Mouse (Mus musculus) left cerebral cortex, postnatal 4 days (tissue): ENCODE results near the gene Cdk11b. TPM values are rescaled to one million over a fixed set of nuclear protein-coding genes. Genes with fewer than 3 reads are reported as not detected.
"Not testable (repeated sequence)": the region's sequence is repeated elsewhere in the genome, so short reads cannot be mapped to it uniquely, and the experiment has no call there.

ENCODE experiments used
- DNase-seq: peaks from one replicate; pipeline ENCODE4 v3.0.0-alpha.2; 2022
- intact Hi-C: fragments of 180-260 bp; cut with DNase I; formaldehyde crosslinking; loops from one replicate; pipeline ENCODE4 v1.15.1; 2025
- total RNA-seq, 2 experiments: library from RNA; stranded (reverse); gene quantifications; 2 replicates each; pipeline ENCODE4 v1.2.3; 2021

Gene Cdk11b
- total RNA-seq, 2 experiments from 2014 or later = 55.5 to 60.6 TPM

DNA sequence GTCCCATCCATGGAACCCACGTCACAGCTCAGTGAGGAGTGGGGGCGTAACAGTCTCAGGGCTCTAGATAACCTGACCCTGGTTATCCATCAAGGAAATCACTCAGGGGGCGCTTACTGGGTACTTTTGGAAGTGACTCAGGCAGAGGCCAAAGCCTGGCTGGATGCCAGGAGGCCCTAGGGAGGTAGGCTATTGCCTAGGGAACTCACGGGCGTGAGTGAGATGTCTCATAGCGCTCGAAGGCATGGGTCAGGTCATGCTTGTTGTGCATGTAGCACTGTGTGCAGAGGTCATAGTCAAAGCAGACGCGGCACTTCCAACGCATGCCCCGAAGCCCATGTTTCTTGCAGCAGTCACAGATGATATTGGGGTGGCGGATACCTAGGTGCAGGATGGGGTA lies 36.0 kb downstream of the Cdk11b start:
- intact Hi-C loops = no loop called here
- DNase-seq = no peak

DNA sequence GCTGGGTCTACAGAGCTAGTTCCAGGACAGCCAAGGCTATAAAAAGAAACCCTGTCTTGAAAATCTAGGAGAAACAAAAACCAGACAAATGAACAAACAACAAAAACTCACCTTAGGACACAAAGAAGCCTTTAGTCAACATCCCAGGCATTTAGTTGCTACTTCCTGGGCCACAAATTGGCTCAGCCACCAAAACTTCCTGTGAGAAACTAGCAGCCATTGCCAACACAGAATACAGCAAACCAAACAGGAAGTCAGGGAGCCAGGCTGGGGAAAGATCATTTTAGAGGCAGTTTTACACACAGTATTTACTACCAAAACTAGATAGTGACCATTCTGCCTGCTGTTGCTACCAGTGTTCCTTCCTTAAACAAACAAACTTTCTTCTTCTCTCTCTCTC lies 42.2 kb downstream of the Cdk11b start:
- intact Hi-C loops = no loop called here

DNA sequence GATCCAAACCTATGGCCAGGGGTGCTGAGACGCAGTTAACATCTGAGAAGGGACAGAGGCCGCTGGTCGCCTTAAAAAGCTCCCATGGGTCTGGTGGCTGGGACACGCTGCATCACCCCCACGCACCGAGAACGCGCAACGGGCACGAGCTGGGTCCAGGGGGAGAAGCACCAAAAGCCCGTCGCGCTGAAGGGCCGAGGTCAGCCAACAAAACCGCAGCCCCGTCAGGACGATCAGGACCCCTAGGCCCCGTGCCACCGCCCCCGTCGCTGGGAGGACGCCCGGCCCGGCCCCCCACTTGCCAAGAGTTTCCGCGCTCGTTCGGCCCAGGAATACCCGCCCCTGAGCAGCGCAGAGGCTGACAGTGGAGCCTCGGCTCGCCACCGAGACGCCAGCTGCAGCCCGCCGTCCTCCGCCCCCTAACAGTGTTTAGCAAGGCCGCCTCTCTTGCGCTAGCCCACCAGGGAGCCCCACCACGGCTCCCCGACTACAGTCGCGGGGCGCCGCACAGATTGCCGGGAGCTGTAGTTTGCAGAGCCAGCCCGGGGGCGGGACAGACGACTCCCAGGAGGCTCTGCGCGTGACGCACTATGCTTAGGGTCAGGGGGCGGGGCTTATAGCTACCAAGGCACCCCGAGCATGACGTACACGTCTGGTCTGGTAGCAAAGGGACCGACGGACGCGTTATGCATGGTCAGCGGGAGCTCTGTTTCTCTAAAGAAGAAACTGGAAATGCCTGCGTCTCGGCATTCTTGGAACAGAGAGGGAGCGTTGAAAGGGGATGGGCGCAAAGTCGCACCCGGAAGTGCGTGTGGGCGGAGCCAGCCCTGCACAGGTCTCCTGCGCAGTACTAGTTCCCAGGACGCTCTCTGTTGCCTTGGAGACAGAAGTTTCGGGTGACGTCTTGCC lies 44.3 kb downstream of the Cdk11b start, which contains the start of gene Mib2:
Gene Mib2 (minus strand): TSS at position 510 of the 909 bp plus-strand sequence.
- intact Hi-C loops = no loop called here
- DNase-seq = peak; percentile 98

More for the DNA sequence above, 42.2 kb downstream of the Cdk11b start:
- DNase-seq = no peak

GRCm38 (mm10) chr4:155669598-155670075 lies 45.0 kb downstream of the Cdk11b start:
- DNase-seq = no peak
- intact Hi-C loops = no loop called here

GRCm38 (mm10) chr4:155670236-155670635 lies 45.6 kb downstream of the Cdk11b start:
- intact Hi-C loops, DNase-seq: not testable (repeated sequence)

GRCm38 (mm10) chr4:155672082-155672481 lies 47.4 kb downstream of the Cdk11b start:
- intact Hi-C loops = no loop called here
- DNase-seq = no peak

GRCm38 (mm10) chr4:155675991-155676390 lies 51.3 kb downstream of the Cdk11b start:
- intact Hi-C loops = no loop called here
- DNase-seq = no peak

DNA sequence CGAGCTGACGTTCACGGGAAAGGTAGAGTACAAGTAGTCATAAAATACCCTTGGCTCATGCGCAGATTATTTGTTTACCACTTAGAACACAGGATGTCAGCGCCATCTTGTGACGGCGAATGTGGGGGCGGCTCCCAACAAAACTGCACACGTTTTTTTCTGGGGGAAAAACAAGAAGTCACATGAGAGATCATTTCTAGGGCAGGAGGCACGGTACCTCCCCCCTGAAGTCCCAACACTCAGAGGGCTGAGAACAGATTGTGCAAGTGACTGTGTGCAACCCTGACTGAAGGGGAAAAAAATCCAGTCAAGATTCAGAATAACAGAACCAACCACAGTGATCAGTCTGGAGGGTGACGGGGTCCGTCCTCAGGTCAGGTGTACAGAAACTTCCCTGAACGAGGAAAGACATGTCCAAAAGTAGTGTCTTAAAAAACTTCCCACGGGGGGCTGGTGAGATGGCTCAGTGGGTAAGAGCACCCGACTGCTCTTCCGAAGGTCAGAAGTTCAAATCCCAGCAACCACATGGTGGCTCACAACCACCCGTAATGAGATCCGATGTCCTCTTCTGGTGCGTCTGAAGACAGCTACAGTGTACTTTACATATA lies 59.1 kb downstream of the Cdk11b start:
- intact Hi-C loops, DNase-seq: not testable (repeated sequence)

- intact Hi-C loops = not testable (repeated sequence)
Observed at GRCm38 (mm10) chr4:155687764-155688163, 63.1 kb downstream of the Cdk11b start.

DNA sequence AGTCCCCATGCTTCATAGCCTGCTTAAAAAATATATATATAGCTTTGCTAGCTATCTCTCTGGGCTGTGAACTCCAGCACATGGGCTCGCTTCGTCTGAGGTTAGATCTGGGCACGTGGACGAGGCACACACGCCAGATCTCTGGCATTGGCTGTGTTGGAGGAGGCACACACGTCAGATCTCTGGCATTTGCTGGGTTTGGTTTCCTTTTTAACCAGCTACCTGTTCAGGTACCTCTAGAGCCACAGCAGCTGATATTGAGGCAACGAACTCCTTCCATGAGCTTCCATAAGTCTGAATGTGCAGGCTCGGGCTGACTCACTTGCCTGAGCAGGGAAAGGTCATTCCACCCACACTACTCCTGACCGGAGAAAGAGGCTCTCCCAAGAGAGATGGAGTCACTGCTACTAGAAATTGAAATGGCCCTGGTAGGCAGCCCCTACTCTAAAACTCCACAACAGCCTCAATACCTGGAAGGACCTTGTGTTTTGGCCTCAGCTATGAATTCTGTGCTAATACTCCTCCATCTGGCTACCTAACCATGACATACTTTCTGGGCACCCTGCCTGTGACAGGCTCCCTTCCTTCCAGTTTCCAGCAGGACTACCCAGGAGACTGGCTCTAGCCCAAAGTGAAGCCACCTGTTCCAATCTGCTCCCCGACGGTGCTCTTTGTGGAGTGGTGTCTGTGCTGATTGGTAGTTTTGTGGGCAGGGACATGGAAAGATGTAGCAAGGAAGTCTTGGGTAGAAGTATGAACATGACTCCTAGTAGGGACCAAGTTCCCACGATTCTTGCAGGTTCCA lies 66.1 kb downstream of the Cdk11b start:
- intact Hi-C loops = no loop called here
- DNase-seq = peak; percentile 88

More at GRCm38 (mm10) chr4:155687764-155688163, 63.1 kb downstream of the Cdk11b start:
- DNase-seq = not testable (repeated sequence)

- intact Hi-C loops = no loop called here
- no peak for DNase-seq
Observed at GRCm38 (mm10) chr4:155692421-155692820, 67.8 kb downstream of the Cdk11b start.

- intact Hi-C loops = no loop called here
- peak; percentile 77 for DNase-seq
Observed at GRCm38 (mm10) chr4:155694111-155694481, 69.4 kb downstream of the Cdk11b start, which contains the start of gene Fndc10. Fndc10 (plus strand) TSS chr4:155694342.

DNA sequence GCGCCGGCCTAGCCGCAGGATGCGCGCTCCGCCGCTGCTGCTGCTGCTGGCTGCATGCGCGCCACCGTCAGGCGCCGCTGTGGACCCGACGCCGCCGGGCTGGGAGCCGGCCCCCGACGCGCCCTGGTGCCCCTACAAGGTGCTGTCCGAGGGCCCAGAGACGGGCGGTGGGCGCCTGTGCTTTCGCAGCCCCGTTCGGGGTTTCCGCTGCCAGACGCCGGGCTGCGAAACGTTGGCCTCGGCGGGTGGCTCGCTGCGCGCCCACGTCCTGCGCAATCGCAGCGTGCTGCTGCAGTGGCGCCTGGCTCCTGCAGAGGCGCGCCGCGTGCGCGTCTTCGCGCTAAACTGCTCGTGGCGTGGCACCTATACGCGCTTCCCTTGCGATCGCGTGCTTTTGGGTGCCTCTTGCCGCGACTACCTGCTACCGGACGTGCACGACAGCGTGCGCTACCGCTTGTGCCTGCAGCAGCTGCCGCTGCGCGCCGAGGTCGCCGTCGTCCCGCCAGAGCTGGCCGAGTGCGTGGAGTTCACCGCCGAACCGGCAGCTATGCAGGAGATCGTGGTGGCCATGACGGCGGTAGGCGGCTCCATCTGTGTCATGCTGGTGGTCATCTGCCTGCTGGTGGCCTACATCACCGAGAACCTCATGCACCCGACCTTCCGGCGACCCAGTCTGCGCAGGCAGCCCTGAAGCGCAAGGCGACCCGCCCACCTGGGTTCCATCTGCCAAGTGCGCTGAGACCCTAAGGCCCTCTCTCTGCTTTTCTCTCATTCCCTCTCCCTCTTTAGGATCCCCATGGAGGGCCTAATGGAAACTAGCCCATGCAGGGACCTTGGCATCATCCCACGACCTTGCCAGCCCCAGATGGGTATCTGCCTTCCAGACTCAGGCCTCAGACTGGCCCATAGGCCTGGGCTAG lies 70.1 kb downstream of the Cdk11b start:
- intact Hi-C loops = no loop called here
- peak; percentile 53 for DNase-seq

DNA sequence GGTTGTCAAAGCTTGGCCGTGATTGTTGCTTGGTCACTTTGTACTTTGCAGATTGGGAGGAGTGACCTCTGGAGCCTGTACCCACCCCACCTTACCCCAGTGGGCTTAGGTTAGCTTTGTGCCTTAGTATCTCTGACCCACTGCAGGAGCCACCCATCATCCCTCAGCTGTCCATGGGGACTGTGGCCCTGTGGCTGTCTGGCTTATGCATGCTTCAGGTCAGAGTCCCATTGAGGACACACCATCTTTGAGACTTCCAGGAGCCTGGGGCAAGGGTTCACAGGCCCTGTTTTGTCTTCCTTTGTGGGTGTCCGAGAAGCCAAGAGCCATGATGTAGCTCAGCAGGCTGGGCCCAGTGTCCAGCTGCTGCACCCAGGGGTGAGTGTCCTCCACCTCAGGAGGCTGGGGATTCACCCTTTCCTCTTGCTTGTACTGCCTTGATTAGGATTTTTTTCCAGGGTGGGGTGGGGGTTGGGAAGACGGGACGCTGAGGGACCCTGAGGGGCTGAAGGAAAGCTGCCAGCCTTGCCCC lies 70.9 kb downstream of the Cdk11b start:
- intact Hi-C loops = no loop called here
- DNase-seq = no peak

- intact Hi-C loops = no loop called here
- no peak for DNase-seq
Observed at GRCm38 (mm10) chr4:155696261-155697255, 71.9 kb downstream of the Cdk11b start.
